Mouse (Mus musculus) v-Abl transformed pro-B cells (cell line): ENCODE data around the gene 6330403K07Rik.

Experiments used
- in situ Hi-C, 2 experiments: fragments of 400-800 bp; cut with MboI; formaldehyde crosslinking; loops; one replicate each; pipeline ENCODE4 v1.15.1; 2025; ENCODE audit not compliant: unreplicated experiment in 2 of 2

Gene 6330403K07Rik

GRCm38 (mm10) chr11:71003611-71004315, 29.6 kb downstream of the 6330403K07Rik start:
- in situ Hi-C loops = loop anchor here (10.0 to 25.0 kb wide), 3 partner anchors 321 to 1209 kb away; partner anchors contain the start of genes Aipl1 (in 2 of the 2), Pimreg (in 2 of the 2), 4933427D14Rik (in 1 of the 2) and Gm43951 (in 1 of the 2)

GRCm38 (mm10) chr11:71001167-71001566, 32.1 kb downstream of the 6330403K07Rik start:
- in situ Hi-C loops = loop anchor here (10.0 to 25.0 kb wide), 3 partner anchors 324 to 1211 kb away; partner anchors contain the start of genes Aipl1 (in 2 of the 2), Pimreg (in 2 of the 2), 4933427D14Rik (in 1 of the 2) and Gm43951 (in 1 of the 2)

DNA sequence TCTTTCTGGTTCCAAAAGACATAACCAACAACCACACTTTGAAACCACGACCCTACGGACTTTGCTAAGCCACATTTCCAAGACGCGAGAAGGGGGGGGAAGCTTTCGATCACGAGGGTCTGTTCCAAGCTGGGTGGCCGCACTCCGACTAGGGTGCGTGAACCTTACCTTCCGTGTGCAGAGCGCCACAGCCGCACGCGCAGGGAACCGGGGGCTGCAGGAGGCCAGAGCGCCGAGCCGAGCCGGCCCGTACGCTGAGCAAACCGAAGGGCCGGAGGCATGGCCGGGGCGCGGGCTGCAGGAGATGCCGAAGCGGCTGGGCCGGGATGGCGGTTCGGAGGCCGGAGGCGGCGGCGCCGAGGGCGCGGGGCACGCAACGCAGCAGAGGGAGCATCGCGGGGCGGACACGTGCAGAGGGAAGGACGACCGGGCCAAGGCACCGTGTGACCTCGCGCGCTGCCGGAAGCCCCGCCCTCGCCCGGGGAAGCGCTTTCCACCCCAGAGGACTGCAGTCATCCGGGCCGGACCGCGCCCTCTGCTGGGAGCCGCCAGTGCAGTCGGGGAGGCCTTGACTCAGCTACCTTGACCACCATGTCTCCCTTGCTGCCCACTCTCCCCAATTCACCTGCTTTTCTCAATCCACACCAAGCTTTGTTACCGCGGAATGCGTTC, 50.6 kb downstream of the 6330403K07Rik start, which contains the start of gene C1qbp:
Gene C1qbp (minus strand): TSS at position 470 of the 672 bp plus-strand sequence.
- in situ Hi-C loops = no loop called here

DNA sequence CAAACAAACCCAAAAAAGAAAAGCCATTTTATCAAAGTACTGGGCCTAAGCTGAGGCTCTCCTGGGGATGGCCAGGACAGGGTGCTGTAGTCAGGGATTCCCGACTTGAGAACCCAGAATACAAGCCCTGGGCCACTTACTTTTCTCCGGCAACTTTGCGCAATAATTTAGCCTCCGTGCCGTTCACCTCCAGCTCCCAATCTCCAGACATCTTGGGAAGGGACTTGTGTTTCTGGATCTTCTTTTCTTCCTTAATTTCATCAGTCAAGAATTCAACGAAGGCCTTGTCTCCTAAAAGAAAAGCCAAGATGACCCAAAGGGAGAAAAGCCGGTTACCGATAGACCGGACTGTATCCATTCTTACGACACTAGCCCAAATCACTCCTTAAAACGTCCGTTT, 51.3 kb downstream of the 6330403K07Rik start:
- in situ Hi-C loops = no loop called here
